Mouse (Mus musculus) MEL (cell line): ENCODE data around the gene Fancl. TPM values are rescaled to one million over a fixed set of nuclear protein-coding genes. Genes with fewer than 3 reads are reported as not detected.

ENCODE experiments used
- DNase-seq: peaks from one replicate; pipeline ENCODE4 v3.0.0; 2011; ENCODE audit warnings: low read depth, low spot score
- H3K27ac ChIP-seq: 2 replicates; pipeline ENCODE4 v1.5.1; 2012; ENCODE audit warnings: low read depth, mild to moderate bottlenecking, control low read depth, low read length, moderate library complexity; ENCODE audit not compliant: control insufficient read depth
- H3K27me3 ChIP-seq, 2 experiments: fragments of 150-350 bp in 1 of 2; sonication (generic) in 1 of 2; 2 replicates each; pipeline ENCODE4 v1.6.1; 2012; ENCODE audit warnings: low read length in 2 of 2, mild to moderate bottlenecking in 2 of 2, improper control_type of control experiment in 1 of 2, moderate library complexity in 1 of 2; ENCODE audit not compliant: insufficient read depth in 2 of 2, control insufficient read depth in 1 of 2
- H3K36me3 ChIP-seq, 2 experiments: 2 replicates each; pipeline ENCODE4 v1.6.1; 2012 to 2014; ENCODE audit warnings: low read length in 2 of 2, improper control_type of control experiment in 1 of 2, inconsistent platforms in 1 of 2, mild to moderate bottlenecking in 1 of 2; ENCODE audit not compliant: insufficient read depth in 2 of 2, control insufficient read depth in 1 of 2
- H3K4me1 ChIP-seq, 2 experiments: fragments of 150-350 bp in 1 of 2; sonication (generic) in 1 of 2; 2 replicates each; pipeline ENCODE4 v1.6.1; 2012; ENCODE audit warnings: low read length in 2 of 2, improper control_type of control experiment in 1 of 2, mild to moderate bottlenecking in 1 of 2; ENCODE audit not compliant: insufficient read depth in 2 of 2, control insufficient read depth in 1 of 2
- H3K4me3 ChIP-seq, 2 experiments: fragments of 150-350 bp in 1 of 2; sonication (generic) in 1 of 2; 2 replicates each; pipeline ENCODE4 v1.5.1; 2012; ENCODE audit warnings: low read depth in 2 of 2, low read length in 2 of 2, mild to moderate bottlenecking in 2 of 2, moderate library complexity in 2 of 2, control low read depth in 1 of 2, improper control_type of control experiment in 1 of 2; ENCODE audit not compliant: control insufficient read depth in 1 of 2, insufficient read depth in 1 of 2
- H3K79me2 ChIP-seq: 2 replicates; pipeline ENCODE4 v1.6.1; 2012; ENCODE audit warnings: mild to moderate bottlenecking, low read length, moderate library complexity; ENCODE audit not compliant: control insufficient read depth, poor library complexity, insufficient read depth
- H3K9ac ChIP-seq: 2 replicates; pipeline ENCODE4 v1.6.1; 2012; ENCODE audit warnings: low read depth, mild to moderate bottlenecking, control low read depth, low read length, moderate library complexity; ENCODE audit not compliant: control insufficient read depth, poor library complexity, severe bottlenecking
- H3K9me3 ChIP-seq: fragments of 150-350 bp; sonication (generic); replicated peaks from 2 replicates; pipeline ENCODE4 v1.6.1; 2012; ENCODE audit warnings: mild to moderate bottlenecking, low read length, improper control_type of control experiment, moderate library complexity; ENCODE audit not compliant: insufficient read depth
- BHLHE40 ChIP-seq: IDR thresholded peaks from 2 replicates; pipeline ENCODE4 v1.6.1; 2012; ENCODE audit warnings: low read depth, mild to moderate bottlenecking, inconsistent platforms, low read length, improper control_type of control experiment, borderline replicate concordance
- CHD1 ChIP-seq: IDR thresholded peaks from 2 replicates; pipeline ENCODE4 v1.6.1; 2012; ENCODE audit warnings: low read depth, mild to moderate bottlenecking, inconsistent platforms, low read length, improper control_type of control experiment
- ETS1 ChIP-seq: IDR thresholded peaks from 2 replicates; pipeline ENCODE4 v1.6.1; 2012; ENCODE audit warnings: low read depth, mild to moderate bottlenecking, inconsistent platforms, low read length, improper control_type of control experiment, moderate library complexity
- GABPA ChIP-seq: IDR thresholded peaks from 2 replicates; pipeline ENCODE4 v1.6.1; 2012; ENCODE audit warnings: low read depth, mild to moderate bottlenecking, inconsistent platforms, low read length, improper control_type of control experiment, moderate library complexity
- GATA1 ChIP-seq: IDR thresholded peaks from 2 replicates; pipeline ENCODE4 v1.6.1; 2011; ENCODE audit warnings: low read depth, low read length, improper control_type of control experiment
- HCFC1 ChIP-seq: IDR thresholded peaks from 2 replicates; pipeline ENCODE4 v1.6.1; 2012; ENCODE audit warnings: low read depth, mild to moderate bottlenecking, inconsistent platforms, low read length, improper control_type of control experiment, moderate library complexity
- JUND ChIP-seq: IDR thresholded peaks from 2 replicates; pipeline ENCODE4 v1.6.1; 2011; ENCODE audit warnings: low read depth, mild to moderate bottlenecking, improper control_type of control experiment, low read length
- KAT2A ChIP-seq: conservative IDR thresholded peaks from 2 replicates; pipeline ENCODE4 v1.6.1; 2012; ENCODE audit warnings: low read depth, low read length, improper control_type of control experiment, inconsistent platforms
- MAFK ChIP-seq: IDR thresholded peaks from 2 replicates; pipeline ENCODE4 v1.6.1; 2011; ENCODE audit warnings: low read depth, mild to moderate bottlenecking, low read length, improper control_type of control experiment, borderline replicate concordance
- MAZ ChIP-seq: IDR thresholded peaks from 2 replicates; pipeline ENCODE4 v1.6.1; 2012; ENCODE audit warnings: low read depth, mild to moderate bottlenecking, inconsistent platforms, low read length, improper control_type of control experiment
- MXI1 ChIP-seq: IDR thresholded peaks from 2 replicates; pipeline ENCODE4 v1.6.1; 2011; ENCODE audit warnings: mild to moderate bottlenecking, low read depth, low read length, improper control_type of control experiment
- NELFE ChIP-seq: IDR thresholded peaks from 2 replicates; pipeline ENCODE4 v1.6.1; 2011; ENCODE audit warnings: low read depth, low read length, improper control_type of control experiment
- NRF1 ChIP-seq: IDR thresholded peaks from 2 replicates; pipeline ENCODE4 v1.6.1; 2014; ENCODE audit warnings: low read depth, mild to moderate bottlenecking, inconsistent platforms, low read length, improper control_type of control experiment, moderate library complexity; ENCODE audit not compliant: poor library complexity, insufficient read depth, severe bottlenecking
- POLR2AphosphoS2 ChIP-seq: IDR thresholded peaks from 2 replicates; pipeline ENCODE4 v1.6.1; 2011; ENCODE audit warnings: low read length, improper control_type of control experiment
- POLR2AphosphoS5 ChIP-seq: IDR thresholded peaks from 2 replicates; pipeline ENCODE4 v1.6.1; 2012; ENCODE audit warnings: low read depth, borderline replicate concordance, mild to moderate bottlenecking, inconsistent platforms, low read length, moderate library complexity, mixed read lengths
- RCOR1 ChIP-seq: IDR thresholded peaks from 2 replicates; pipeline ENCODE4 v1.6.1; 2012; ENCODE audit warnings: low read depth, mild to moderate bottlenecking, inconsistent platforms, low read length, improper control_type of control experiment
- SMC3 ChIP-seq: IDR thresholded peaks from 2 replicates; pipeline ENCODE4 v1.6.1; 2011; ENCODE audit warnings: low read depth, low read length, improper control_type of control experiment
- TAL1 ChIP-seq: IDR thresholded peaks from 2 replicates; pipeline ENCODE4 v1.6.1; 2012; ENCODE audit warnings: mild to moderate bottlenecking, inconsistent platforms, low read length, moderate library complexity, mixed read lengths
- TCF12 ChIP-seq: IDR thresholded peaks from 2 replicates; pipeline ENCODE4 v1.6.1; 2014; ENCODE audit warnings: low read depth, mild to moderate bottlenecking, inconsistent platforms, low read length, improper control_type of control experiment, moderate library complexity
- UBTF ChIP-seq: IDR thresholded peaks from 2 replicates; pipeline ENCODE4 v1.6.1; 2012; ENCODE audit warnings: low read depth, mild to moderate bottlenecking, inconsistent platforms, low read length, improper control_type of control experiment, moderate library complexity, borderline replicate concordance; ENCODE audit not compliant: insufficient read depth
- USF1 ChIP-seq: IDR thresholded peaks from 2 replicates; pipeline ENCODE4 v1.6.1; 2014; ENCODE audit warnings: low read depth, mild to moderate bottlenecking, inconsistent platforms, low read length, improper control_type of control experiment, moderate library complexity
- USF2 ChIP-seq, 2 experiments: IDR thresholded peaks; 2 replicates each; pipeline ENCODE4 v1.6.1; 2011 to 2012; ENCODE audit warnings: improper control_type of control experiment in 2 of 2, low read length in 2 of 2, borderline replicate concordance in 1 of 2, inconsistent platforms in 1 of 2, low read depth in 1 of 2, mild to moderate bottlenecking in 1 of 2; ENCODE audit not compliant: insufficient read depth in 1 of 2
- ZC3H11A ChIP-seq: IDR thresholded peaks from 2 replicates; pipeline ENCODE4 v1.6.1; 2012; ENCODE audit warnings: low read depth, mild to moderate bottlenecking, inconsistent platforms, low read length, improper control_type of control experiment
- ZKSCAN1 ChIP-seq: IDR thresholded peaks from 2 replicates; pipeline ENCODE4 v1.6.1; 2012; ENCODE audit warnings: low read depth, mild to moderate bottlenecking, inconsistent platforms, low read length, improper control_type of control experiment, moderate library complexity
- ZNF384 ChIP-seq: IDR thresholded peaks from 2 replicates; pipeline ENCODE4 v1.6.1; 2012; ENCODE audit warnings: low read depth, mild to moderate bottlenecking, inconsistent platforms, low read length, improper control_type of control experiment
- polyA plus RNA-seq, 2 experiments: library from polyadenylated mRNA; stranded (reverse) in 1 of 2; unstranded in 1 of 2; fragments of >175 nt in 1 of 2; fragments of >200 nt in 1 of 2; gene quantifications; 2 replicates each; pipeline versions ENCODE4 v1.2.1 to v1.2.4; 2012; ENCODE audit warnings: low replicate concordance in 2 of 2, low read depth in 1 of 2; ENCODE audit not compliant: insufficient read length in 2 of 2, insufficient read depth in 1 of 2, missing spikeins in 1 of 2
- total RNA-seq: library from RNA; depleted of rRNA; stranded (reverse); fragments of 300-350 nt; gene quantifications from 2 replicates; pipeline ENCODE4 v1.2.3, GENCODE M21; 2012

The Fancl gene
- total and polyA plus RNA-seq, 3 experiments = 21.3 to 35.8 TPM; not detected in 1

- Histone ChIP-seq H3K27me3 (no peaks in the 10 kb centered on the region), H3K4me3 (no peak overlapping the region), H3K36me3 (peaks cover under 1 to 5% of the 10 kb centered on the region in 2 experiments; a peak in 3 of 4 replicates), H3K4me1 (no peaks in the 10 kb centered on the region)
- TF ChIP-seq ZC3H11A = no peak
- TF ChIP-seq CHD1 = no peak
- no peak for TF ChIP-seq SMC3
- TF ChIP-seq MAFK = no peak
- no peak for TF ChIP-seq NRF1
- TF ChIP-seq POLR2AphosphoS2 = no peak
- TF ChIP-seq UBTF = no peak
- TF ChIP-seq ZKSCAN1 = no peak
- TF ChIP-seq TAL1 = no peak
- no peak for TF ChIP-seq JUND
- TF ChIP-seq ZNF384 = no peak
- TF ChIP-seq MAZ = no peak
- TF ChIP-seq GABPA = no peak
- TF ChIP-seq BHLHE40 = no peak
- TF ChIP-seq, all 39 proteins: peak for 0
- Histone ChIP-seq H3K27ac (no peak overlapping the region), H3K79me2 (no peaks in the 10 kb centered on the region), H3K9me3 (no peaks in the 10 kb centered on the region), H3K9ac (no peak overlapping the region)
- no peak for DNase-seq
These were observed 48.3 kb downstream of the Fancl start for GRCm38 (mm10) chr11:26434229-26434628.

GRCm38 (mm10) chr11:26437818-26438217 is 51.9 kb downstream of the Fancl start:
- no peak for DNase-seq
- Histone ChIP-seq H3K9me3 (no peaks in the 10 kb centered on the region), H3K79me2 (no peaks in the 10 kb centered on the region), H3K4me3 (no peak overlapping the region), H3K27ac (no peak overlapping the region), H3K27me3 (no peaks in the 10 kb centered on the region), H3K36me3 (peaks cover 5 to 10% of the 10 kb centered on the region in 2 experiments; a peak in 3 of 4 replicates), H3K4me1 (peaks cover 3 to 15% of the 10 kb centered on the region in 2 experiments; a peak in 3 of 4 replicates), H3K9ac (no peak overlapping the region)
- TF ChIP-seq POLR2AphosphoS5 = no peak
- TF ChIP-seq GATA1 = no peak
- no peak for TF ChIP-seq TAL1
- TF ChIP-seq TCF12 = no peak
- no peak for TF ChIP-seq UBTF
- TF ChIP-seq USF1 = no peak
- no peak for TF ChIP-seq ETS1
- TF ChIP-seq RCOR1 = no peak
- no peak for TF ChIP-seq HCFC1
- no peak for TF ChIP-seq MXI1
- no peak for TF ChIP-seq ZNF384
- no peak for TF ChIP-seq KAT2A
- TF ChIP-seq POLR2AphosphoS2 = no peak
- TF ChIP-seq NELFE = no peak
- TF ChIP-seq USF2 (IDR thresholded peaks at IDR 0.05; ENCODE audit: borderline replicate concordance in 1 of 2, insufficient read depth in 1 of 2, low read depth in 1 of 2, low read length in 2 of 2) = no peak
- TF ChIP-seq NRF1 = no peak
- TF ChIP-seq SMC3 = no peak
